Mouse (Mus musculus) liver, embryonic 14.5 days (tissue): Measurements from ENCODE around the gene Dbndd1. TPM values are rescaled to one million over a fixed set of nuclear protein-coding genes. Genes with fewer than 3 reads are reported as not detected.
A peak's percentile ranks its signal among the peaks of the same experiment; 100 is the strongest.
"Not testable (repeated sequence)": the region's sequence is repeated elsewhere in the genome, so short reads cannot be mapped to it uniquely, and the experiment has no call there.

Source experiments
- ATAC-seq: fragments of 200-750 bp; cut with Nextera tagmentation; 2 replicates; pipeline ENCODE4 v1.8.0; 2017; ENCODE audit warnings: moderate number of reproducible peaks, mild to moderate bottlenecking, moderate library complexity; ENCODE audit not compliant: insufficient read depth
- DNase-seq, 3 experiments: peaks; one replicate each; pipeline ENCODE4 v3.0.0-alpha.2; 2012 to 2013; ENCODE audit warnings: low read depth in 3 of 3, low spot score in 3 of 3
- H3K27ac ChIP-seq: fragments of 300-500 bp; sonication (generic); 2 replicates; pipeline ENCODE4 v1.5.1; 2014; ENCODE audit warnings: moderate library complexity, mild to moderate bottlenecking, control low read depth, inconsistent platforms
- H3K27me3 ChIP-seq: fragments of 300-500 bp; sonication (generic); 2 replicates; pipeline ENCODE4 v1.6.1; 2014; ENCODE audit warnings: mild to moderate bottlenecking, low read length, moderate library complexity; ENCODE audit not compliant: control insufficient read depth, insufficient read depth
- H3K36me3 ChIP-seq: fragments of 300-500 bp; sonication (generic); replicated peaks from 2 replicates; pipeline ENCODE4 v1.6.1; 2014; ENCODE audit warnings: low read depth; ENCODE audit not compliant: control insufficient read depth, insufficient read depth
- H3K4me1 ChIP-seq, 2 experiments: fragments of 200-500 bp in 1 of 2; fragments of 300-500 bp in 1 of 2; sonication (generic) in 1 of 2; replicated peaks; 2 replicates each; pipeline ENCODE4 v1.6.1; 2012 to 2014; ENCODE audit warnings: antibody characterized with exemption in 1 of 2, inconsistent platforms in 1 of 2, low read length in 1 of 2; ENCODE audit not compliant: control insufficient read depth in 2 of 2, insufficient read depth in 2 of 2
- H3K4me2 ChIP-seq: fragments of 300-500 bp; sonication (generic); 2 replicates; pipeline ENCODE4 v1.6.1; 2014; ENCODE audit warnings: low read depth, mild to moderate bottlenecking, control low read depth, moderate library complexity
- H3K4me3 ChIP-seq, 2 experiments: fragments of 200-500 bp in 1 of 2; fragments of 300-500 bp in 1 of 2; sonication (generic) in 1 of 2; 2 replicates each; pipeline ENCODE4 v1.5.1; 2012 to 2014; ENCODE audit warnings: low read depth in 2 of 2, low read length in 2 of 2, mild to moderate bottlenecking in 2 of 2, control low read depth in 1 of 2, inconsistent platforms in 1 of 2, moderate library complexity in 1 of 2; ENCODE audit not compliant: insufficient read depth in 1 of 2
- H3K9ac ChIP-seq: fragments of 300-500 bp; sonication (generic); replicated peaks from 2 replicates; pipeline ENCODE4 v1.6.1; 2014; ENCODE audit warnings: mild to moderate bottlenecking, control low read depth, moderate library complexity
- H3K9me3 ChIP-seq: fragments of 300-500 bp; sonication (generic); 2 replicates; pipeline ENCODE4 v1.6.1; 2016; ENCODE audit warnings: low read length, mixed read lengths; ENCODE audit not compliant: control insufficient read depth
- CTCF ChIP-seq: IDR thresholded peaks from 2 replicates; pipeline ENCODE4 v1.5.1; 2016; ENCODE audit warnings: antibody characterized with exemption, low read depth, control low read depth
- EP300 ChIP-seq: IDR thresholded peaks from 2 replicates; pipeline ENCODE4 v1.6.1; 2016; ENCODE audit warnings: antibody characterized with exemption, low read depth
- WGBS: fragments of 180-500 bp; shearing (Covaris S2); extraction: QIAGEN DNeasy Blood & Tissue Kit; methylation state at CpG from one replicate; pipeline ENCODE4 v1.1.7; 2014; ENCODE audit not compliant: insufficient replicate concordance; 5-methylcytosine and 5-hydroxymethylcytosine counted together
- polyA plus RNA-seq, 2 experiments: library from polyadenylated mRNA; depleted of rRNA in 1 of 2; stranded (reverse) in 1 of 2; unstranded in 1 of 2; fragments of >200 nt; fragmentation: Nextera tagmentation in 1 of 2; extraction: Ambion mirVana in 1 of 2; gene quantifications; 2 replicates each; pipeline versions ENCODE4 v1.2.1 to v1.2.3; 2012 to 2014

Gene Dbndd1
- polyA plus RNA-seq, 2 experiments = 0.03 TPM; not detected in 1

DNA sequence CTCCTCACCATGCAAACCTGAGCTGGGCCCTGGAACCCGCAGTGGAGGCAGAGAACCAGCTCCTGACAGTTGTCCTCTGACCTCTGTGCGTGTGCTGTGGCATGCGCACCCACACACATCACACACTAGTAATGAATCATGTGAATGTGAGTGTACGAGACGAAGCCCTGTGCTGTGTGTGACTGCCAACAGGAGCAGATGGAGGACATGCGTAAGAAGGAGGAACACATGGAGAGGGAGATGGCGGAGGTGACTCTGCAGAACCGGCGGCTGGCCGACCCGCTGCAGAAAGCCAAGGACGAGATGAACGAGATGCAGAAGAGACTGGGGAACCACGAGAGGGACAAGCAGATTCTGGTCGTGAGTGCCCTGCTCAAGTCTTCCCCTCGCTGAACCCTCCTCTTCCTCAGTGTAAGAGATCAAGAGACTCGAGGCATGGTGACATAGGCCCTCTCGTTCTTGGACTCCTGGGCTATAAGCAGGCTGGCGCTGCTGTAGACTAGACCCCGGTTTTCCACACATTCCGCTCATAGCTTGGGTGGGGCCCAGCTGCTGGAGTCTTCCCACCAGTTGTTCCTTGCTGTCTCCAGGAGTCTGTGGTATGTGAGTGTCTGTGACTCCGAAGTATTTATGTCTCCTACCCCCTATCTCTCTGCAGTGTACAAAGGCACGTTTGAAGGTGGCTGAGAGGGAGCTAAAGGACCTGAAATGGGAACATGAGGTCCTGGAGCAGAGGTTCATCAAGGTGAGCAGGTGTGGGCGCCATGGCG is 12.6 kb upstream of the Dbndd1 start:
- no peaks in the 10 kb centered on the region for H3K4me1 ChIP-seq
- no peaks in the 10 kb centered on the region for H3K9me3 ChIP-seq
- WGBS = 81% methylated on average over 25 of the region's 25 CpGs
- no peaks in the 10 kb centered on the region for H3K36me3 ChIP-seq
- no peak overlapping the region for H3K27ac ChIP-seq
- ATAC-seq (no peak), DNase-seq (no peak)
- H3K9ac ChIP-seq = no peak overlapping the region
- TF ChIP-seq CTCF (no peak), EP300 (no peak)
- no peaks in the 10 kb centered on the region for H3K27me3 ChIP-seq
- no peak overlapping the region for H3K4me2 ChIP-seq
- no peak overlapping the region for H3K4me3 ChIP-seq

DNA sequence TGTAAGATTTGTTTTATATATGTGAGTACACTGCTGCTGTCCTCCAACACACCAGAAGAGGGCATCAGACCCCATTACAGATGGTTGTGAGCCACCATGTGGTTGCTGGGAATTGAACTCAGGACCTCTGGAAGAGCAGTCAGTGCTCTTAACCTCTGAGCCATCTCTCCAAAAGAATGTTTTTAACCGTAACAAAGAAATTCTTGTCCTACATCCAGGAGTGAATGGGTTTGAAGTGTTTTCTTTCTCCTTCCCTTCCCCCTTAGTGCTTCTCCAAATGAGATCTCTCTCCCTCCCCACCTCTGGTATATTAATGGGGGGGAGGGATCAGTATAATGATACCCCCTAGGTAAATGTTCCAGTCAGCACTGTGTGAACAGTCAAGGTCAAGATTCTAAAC is 4.8 kb upstream of the Dbndd1 start:
- DNase-seq, H3K4me1 ChIP-seq, H3K9me3 ChIP-seq, H3K4me2 ChIP-seq, H3K9ac ChIP-seq, H3K27ac ChIP-seq, H3K36me3 ChIP-seq, H3K4me3 ChIP-seq, ATAC-seq: not testable (repeated sequence)
- peaks cover 16% of the 10 kb centered on the region for H3K27me3 ChIP-seq
- 91% methylated on average over 1 of the region's 1 CpGs for WGBS

DNA sequence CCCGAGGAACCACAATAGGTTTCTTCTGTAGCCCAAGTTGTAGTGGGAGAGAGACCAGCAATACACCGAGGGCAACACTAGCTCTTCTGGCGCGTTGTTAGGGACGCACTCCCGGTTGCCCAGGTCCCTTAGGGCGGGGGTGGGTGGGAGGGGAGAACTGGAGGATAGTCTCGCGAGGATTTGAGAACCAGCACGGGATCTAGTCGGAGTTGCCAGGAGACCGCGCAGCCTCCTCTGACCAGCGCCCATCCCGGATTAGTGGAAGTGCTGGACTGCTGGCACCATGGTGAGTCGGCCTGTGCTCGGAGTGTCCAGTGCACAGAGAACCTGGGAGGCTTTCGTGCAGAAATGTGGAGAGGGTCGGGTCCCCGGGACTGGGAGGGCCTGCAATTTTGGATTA is 3.4 kb upstream of the Dbndd1 start, which contains the start of gene Gas8:
Gas8 (plus strand) TSS at position 168 of the 400 bp plus-strand sequence.
- Histone ChIP-seq H3K4me1 (peaks cover 0 to 6% of the 10 kb centered on the region in 2 experiments; a peak in 2 of 4 replicates), H3K4me3 (peak within 1 kb of the TSS; percentile 63 to 64), H3K36me3 (no peaks in the 10 kb centered on the region), H3K9ac (peak within 1 kb of the TSS; percentile 51; the same call in 1 of the 2 replicates), H3K4me2 (peak within 1 kb of the TSS; percentile 62), H3K27me3 (peaks cover 30% of the 10 kb centered on the region), H3K9me3 (no peaks in the 10 kb centered on the region), H3K27ac (no peak within 1 kb of the TSS)
- ATAC-seq = peak; percentile 87
- TF ChIP-seq EP300 (no peak), CTCF (peak; percentile 15; the same call in 1 of the 2 replicates)
- peak; percentile 71 to 74 (median 73) for DNase-seq
- under 1% methylated on average over 20 of the region's 20 CpGs for WGBS

GRCm38 (mm10) chr8:123518172-123518571 is 2.9 kb upstream of the Dbndd1 start:
- H3K9me3 ChIP-seq = no peaks in the 10 kb centered on the region
- ATAC-seq = no peak
- H3K27me3 ChIP-seq = peaks cover 35% of the 10 kb centered on the region
- no peak overlapping the region for H3K27ac ChIP-seq
- peak overlapping the region in 1 of 2 experiments; percentile 63; a peak in 2 of 4 replicates for H3K4me3 ChIP-seq
- no peak overlapping the region for H3K9ac ChIP-seq
- H3K4me2 ChIP-seq = peak overlapping the region; percentile 62
- H3K36me3 ChIP-seq = no peaks in the 10 kb centered on the region
- no peak for DNase-seq
- H3K4me1 ChIP-seq = peaks cover 0 to 6% of the 10 kb centered on the region in 2 experiments; a peak in 2 of 4 replicates
- no peak for TF ChIP-seq EP300
- WGBS = 30% methylated on average over 10 of the region's 10 CpGs

GRCm38 (mm10) chr8:123516596-123516995 is 1.3 kb upstream of the Dbndd1 start:
- Histone ChIP-seq H3K4me3 (no peak overlapping the region), H3K9me3 (no peaks in the 10 kb centered on the region), H3K4me1 (peaks cover 0 to 6% of the 10 kb centered on the region in 2 experiments; a peak in 2 of 4 replicates), H3K36me3 (no peaks in the 10 kb centered on the region), H3K27me3 (peaks cover 42% of the 10 kb centered on the region), H3K27ac (no peak overlapping the region), H3K4me2 (no peak overlapping the region), H3K9ac (no peak overlapping the region)
- no peak for TF ChIP-seq EP300
- no peak for TF ChIP-seq CTCF
- WGBS = 29% methylated on average over 2 of the region's 2 CpGs
- no peak for ATAC-seq
- peak in 1 of 3 experiments; percentile 9 for DNase-seq
